Mouse (Mus musculus) heart, adult 9 months (tissue): ENCODE results near the gene Toporsl.

Source experiments
- DNase-seq, 2 experiments: peaks; one replicate each; pipeline ENCODE4 v3.0.0; 2022; ENCODE audit warnings: low spot score in 2 of 2

The Toporsl gene

DNA sequence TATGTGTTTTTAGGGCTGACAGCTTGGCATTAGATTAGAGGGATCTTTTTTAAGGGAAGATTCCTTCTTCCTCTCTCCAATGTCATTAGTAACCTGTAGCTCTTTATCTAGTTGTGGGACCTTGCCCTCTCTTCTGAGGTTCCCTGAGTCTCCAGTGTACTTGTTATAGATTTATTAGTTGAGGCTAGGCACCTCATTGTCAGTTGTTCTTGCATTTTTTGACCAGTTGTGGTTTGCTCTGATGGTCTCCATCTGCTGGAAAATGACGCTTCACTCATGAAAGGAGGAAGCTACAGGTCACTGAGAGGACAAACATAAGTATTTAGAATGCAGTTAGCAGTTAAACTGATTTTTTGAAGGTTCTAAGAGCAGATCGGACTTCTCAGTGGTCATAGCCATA is at the start of gene Toporsl:
Gene Toporsl (plus strand): TSS at position 348 of the 400 bp plus-strand sequence.
- DNase-seq: no peak

GRCm38 (mm10) chr4:52557672-52558071 is 38.4 kb upstream of the Toporsl start:
- no peak for DNase-seq

DNA sequence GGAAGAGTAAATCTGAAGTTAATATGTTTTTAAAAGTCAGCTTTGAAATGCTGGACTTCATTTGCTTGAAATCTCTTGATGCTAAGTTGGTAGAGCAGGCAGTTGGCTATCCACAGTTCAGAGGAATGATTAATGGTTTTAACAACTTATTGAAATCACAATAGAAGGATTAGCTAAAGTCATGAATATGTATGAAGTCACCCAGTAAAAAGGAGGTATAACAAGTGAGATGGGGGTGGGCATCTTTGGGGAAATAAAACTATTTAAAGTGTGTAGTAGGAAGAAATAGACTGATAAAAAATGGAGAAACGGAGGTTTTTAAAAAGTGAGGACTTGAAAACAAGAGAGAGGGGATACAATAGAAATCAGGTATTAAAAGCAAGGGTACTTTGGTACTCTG is 38.0 kb upstream of the Toporsl start:
- DNase-seq: no peak

GRCm38 (mm10) chr4:52563859-52564258 is 32.2 kb upstream of the Toporsl start:
- no peak for DNase-seq

- no peak for DNase-seq
Measured at GRCm38 (mm10) chr4:52586194-52586734, 9.8 kb upstream of the Toporsl start.

DNA sequence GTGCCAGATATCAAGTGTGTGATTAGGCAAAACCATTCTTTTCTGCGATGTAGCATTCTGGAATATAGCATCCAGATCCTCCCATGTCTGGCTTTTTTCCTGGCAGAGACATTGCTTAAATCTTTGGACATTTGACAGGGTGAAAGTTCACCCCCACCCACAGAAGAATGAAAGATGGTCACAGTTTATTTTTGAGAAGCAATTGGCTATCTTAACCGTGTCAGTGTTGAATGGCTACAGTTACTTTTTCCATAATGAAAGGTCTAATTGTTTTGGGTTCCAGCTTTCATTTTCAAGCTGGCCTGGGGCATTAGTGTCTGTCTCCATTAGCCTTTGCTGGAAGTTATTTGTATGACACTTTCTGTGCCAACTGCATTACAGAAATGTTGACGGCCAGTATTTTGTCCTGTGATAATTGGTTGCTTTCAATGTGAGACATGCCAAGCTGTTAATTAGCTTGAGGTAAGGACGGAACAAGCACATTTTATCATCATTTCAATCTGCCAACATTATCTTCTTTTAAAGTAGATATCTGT is 2.2 kb upstream of the Toporsl start:
- DNase-seq: no peak

DNA sequence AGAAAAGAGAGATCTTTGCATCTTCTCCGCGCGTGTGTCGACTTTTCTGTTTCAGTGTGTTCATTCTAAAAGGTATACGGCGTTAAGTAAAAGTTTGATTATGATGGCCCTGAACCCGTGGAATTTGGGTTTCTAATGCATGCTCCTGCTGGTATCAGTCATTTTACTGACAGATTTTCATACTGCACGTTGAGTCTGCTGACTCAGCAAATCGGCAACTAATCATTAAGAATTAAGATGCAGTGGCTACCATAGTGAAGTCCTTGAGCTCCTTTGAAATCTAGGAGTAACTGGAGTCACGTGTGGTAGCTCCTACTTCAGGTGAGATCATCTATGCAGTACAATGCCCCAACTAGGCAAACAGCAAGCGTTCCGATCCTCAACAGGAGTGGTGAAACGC is 1.4 kb upstream of the Toporsl start:
- no peak for DNase-seq

- no peak for DNase-seq
Measured at GRCm38 (mm10) chr4:52598180-52598881, 2.3 kb downstream of the Toporsl start.

- no peak for DNase-seq
Measured at GRCm38 (mm10) chr4:52606923-52607322, 10.8 kb downstream of the Toporsl start.

DNA sequence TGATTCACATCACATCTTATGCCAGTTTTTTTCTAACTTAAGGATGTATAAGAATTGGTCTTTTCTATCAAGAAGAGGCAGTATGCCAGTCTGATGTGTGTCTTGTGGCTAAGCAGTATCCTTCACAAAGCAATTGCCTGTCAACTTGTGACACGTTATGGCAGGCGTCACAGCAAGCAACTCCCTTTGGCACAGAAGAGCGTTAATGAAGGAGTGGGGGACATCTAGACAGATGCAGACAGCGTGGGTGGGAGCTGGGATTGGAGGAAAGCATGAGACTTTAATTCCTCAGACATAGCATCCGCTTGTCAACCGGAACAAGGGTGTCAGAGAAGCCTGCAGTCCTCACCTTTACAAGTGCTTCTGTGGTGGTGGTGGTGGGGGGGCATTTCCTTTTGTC is 38.9 kb downstream of the Toporsl start:
- DNase-seq: no peak

GRCm38 (mm10) chr4:52647791-52648190 is 51.7 kb downstream of the Toporsl start:
- no peak for DNase-seq

DNA sequence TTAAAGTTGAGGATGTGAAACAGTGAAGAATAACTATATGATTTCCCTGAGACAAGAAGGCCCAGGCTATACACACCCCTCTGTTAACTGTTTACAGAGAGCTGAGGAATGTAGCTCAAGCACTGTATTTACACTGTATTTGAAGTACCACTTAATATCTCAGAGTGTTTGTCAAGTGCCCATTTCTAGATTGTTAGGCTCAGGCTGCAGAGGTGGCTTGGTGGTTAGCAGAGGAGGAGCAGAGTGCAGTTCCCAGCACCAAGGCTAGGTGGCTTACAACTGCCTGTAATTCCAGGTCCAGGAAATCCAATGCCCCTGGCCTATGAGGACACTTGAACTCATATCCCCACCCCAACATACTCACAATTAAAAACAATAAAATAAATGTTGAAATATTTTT is 63.6 kb downstream of the Toporsl start:
- DNase-seq: no peak

- no peak for DNase-seq
Measured at GRCm38 (mm10) chr4:52660701-52661117, 64.6 kb downstream of the Toporsl start.

DNA sequence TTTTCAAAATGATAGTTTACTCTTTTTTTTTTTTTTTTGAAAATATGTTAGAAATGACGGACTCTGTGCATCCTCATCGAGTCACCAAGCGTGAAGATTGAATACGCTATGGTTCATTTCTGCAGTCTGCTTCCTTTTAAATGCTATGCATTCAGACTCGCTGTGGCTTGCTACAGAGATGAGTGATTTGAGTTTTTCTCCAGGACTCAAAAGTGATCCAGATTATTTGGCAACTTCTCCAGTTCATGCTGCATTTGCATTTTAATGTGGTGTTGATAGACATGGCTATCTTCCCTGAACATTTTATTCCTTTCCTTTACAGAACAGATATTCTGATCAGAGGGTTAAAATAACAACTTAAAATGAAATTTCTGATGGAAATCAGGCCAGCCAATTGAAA is 65.2 kb downstream of the Toporsl start:
- DNase-seq: no peak
